Mouse (Mus musculus) inflammation-experienced regulatory T-cells (primary cell): ENCODE results near the gene Ngf. TPM values are rescaled to one million over a fixed set of nuclear protein-coding genes. Genes with fewer than 3 reads are reported as not detected.

Source experiments
- polyA plus RNA-seq, 2 experiments: library from polyadenylated mRNA; unstranded; fragments of 100-300 nt; shearing (Covaris generic); gene quantifications; one replicate each; pipeline ENCODE4 v1.2.1; 2017

The Ngf gene
- polyA plus RNA-seq = 1 to 10 TPM in 1 of 2 experiments, not detected in 1; 1.7 TPM

GRCm38 (mm10) chr3:102469713-102470448, at the start of gene Ngf:
Gene Ngf (plus strand): TSS chr3:102469919.

